Mouse (Mus musculus) liver, adult (tissue): ENCODE measurements around the gene Upk3b.
A peak's percentile ranks its signal among the peaks of the same experiment; 100 is the strongest.

Source experiments
- GATA4 ChIP-seq: IDR thresholded peaks from 2 replicates; pipeline ENCODE4 v1.6.1; 2014; ENCODE audit warnings: mild to moderate bottlenecking, low read length; ENCODE audit not compliant: insufficient replicate concordance

Gene Upk3b

DNA sequence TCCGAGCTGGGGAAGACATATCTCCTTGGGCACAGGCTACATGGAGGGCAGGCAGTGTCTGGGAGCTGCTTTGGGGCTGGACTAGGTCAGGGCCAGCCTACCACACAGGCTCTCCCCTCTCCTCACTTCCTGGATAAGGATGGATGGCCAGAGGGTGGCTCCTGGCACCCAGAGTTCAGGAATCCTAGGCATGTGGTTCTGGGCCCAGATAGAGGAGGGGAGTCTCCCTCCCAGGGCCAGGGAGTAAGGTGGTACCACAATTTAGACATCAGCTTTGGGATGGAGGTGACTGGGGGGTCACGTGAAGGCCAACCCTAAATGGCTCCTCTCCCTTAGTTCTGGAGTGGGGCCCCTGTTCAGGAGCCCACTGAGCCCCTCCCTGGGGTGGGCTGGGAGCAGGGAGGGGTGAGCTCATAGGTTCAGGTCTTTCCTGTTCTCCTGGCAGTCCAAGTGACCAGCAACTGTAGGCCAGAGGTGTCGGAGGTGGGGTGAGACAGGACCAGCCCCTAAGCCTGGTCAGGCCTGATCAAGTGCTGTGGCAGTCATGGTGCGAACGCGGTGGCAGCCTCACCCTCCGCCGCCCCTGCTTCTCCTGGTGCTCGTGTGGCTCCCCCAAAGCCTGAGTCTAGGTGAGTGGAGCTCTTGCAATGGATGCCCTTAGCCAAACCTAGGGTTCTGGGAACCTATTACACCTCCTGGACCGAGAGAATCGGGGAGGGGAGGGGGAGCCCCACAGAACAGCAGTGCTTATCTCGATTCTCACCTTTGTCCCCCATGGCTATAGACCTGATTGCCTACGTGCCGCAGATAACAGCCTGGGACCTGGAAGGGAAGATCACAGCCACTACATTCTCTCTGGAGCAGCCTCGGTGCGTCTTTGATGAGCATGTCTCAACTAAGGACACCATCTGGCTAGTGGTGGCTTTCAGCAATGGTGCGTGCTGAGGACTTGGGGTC is at the start of gene Upk3b:
Upk3b (plus strand) TSS at position 239 of the 957 bp plus-strand sequence.
- TF ChIP-seq GATA4: no peak

- no peak for TF ChIP-seq GATA4
Observed at GRCm38 (mm10) chr5:135990601-135991000, 47.7 kb upstream of the Upk3b start.

GRCm38 (mm10) chr5:135993381-135993965 is 44.8 kb upstream of the Upk3b start:
- no peak for TF ChIP-seq GATA4

GRCm38 (mm10) chr5:135994335-135994724 is 44.0 kb upstream of the Upk3b start:
- no peak for TF ChIP-seq GATA4

DNA sequence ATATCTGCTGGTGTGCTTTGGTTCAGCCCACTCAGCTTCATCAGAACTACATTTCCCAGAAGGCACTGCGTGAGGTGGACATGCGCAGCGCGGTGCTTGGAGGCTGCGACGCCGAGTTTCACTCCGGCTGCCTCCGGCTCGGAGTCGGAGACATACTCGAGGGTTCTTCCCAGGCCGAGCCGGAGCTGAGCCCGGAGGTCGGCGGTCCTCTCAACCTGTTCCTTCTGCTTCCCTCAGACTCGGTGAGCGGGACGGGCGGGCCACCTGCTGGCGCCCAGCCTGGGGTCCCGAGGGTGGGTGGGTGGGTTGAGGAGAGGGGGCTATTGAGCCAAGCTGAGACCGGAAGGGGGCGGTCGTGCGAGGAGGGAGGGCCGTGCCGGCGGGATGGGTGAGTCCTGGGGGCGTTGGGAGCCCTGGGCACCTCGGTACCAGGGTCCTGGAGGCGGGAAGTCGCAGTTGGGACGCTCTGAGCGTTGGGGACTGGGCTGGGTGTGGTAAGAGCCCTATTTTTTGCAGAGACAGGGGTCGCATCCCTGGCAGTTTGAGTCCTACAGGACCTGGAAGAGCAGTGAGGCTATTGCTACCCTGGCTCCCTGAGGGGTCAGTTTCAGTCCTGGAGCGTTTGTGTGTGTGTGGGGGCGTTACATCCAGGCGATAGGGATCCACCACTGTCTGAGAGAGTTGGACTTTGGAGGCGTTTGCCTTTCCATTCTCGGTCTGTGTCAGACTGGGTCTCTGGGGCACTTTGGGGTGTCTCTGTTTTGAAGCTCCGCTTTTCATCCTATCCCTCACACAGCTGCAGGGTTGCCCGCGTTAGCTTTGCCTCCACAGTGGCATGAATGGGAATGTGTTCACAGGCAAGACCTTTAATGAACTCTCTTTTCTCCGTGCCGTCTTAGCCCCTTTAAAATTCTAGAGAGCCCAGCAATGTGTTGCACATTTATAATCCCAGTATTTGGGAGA is 43.3 kb upstream of the Upk3b start, which contains the start of gene Dtx2:
Dtx2 (plus strand) TSS at position 76 of the 963 bp plus-strand sequence.
- TF ChIP-seq GATA4: no peak

GRCm38 (mm10) chr5:135996162-135996561 is 42.1 kb upstream of the Upk3b start:
- peak; percentile 63; the same call in 1 of the 2 replicates for TF ChIP-seq GATA4

DNA sequence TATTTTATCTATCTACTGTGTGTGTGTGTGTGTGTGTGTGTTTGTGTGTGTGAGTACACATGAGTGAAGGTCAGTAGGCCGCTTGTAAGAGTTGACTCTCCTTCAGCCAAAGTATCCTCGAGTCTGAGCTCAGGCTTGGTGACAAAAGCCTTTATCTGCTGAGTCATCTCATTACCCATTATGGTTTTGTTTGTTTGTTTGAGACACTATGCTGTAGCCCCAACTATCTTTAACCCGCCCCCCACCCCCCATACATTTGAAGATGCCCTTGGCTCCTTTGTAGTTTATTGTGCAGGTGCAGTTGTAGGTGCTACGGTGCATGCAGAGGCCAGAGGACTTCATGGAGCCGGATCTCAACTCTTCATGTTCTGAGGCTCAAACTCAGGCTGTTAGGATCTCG is 37.1 kb upstream of the Upk3b start:
- TF ChIP-seq GATA4: no peak

GRCm38 (mm10) chr5:136002325-136002724 is 36.0 kb upstream of the Upk3b start:
- TF ChIP-seq GATA4: no peak

DNA sequence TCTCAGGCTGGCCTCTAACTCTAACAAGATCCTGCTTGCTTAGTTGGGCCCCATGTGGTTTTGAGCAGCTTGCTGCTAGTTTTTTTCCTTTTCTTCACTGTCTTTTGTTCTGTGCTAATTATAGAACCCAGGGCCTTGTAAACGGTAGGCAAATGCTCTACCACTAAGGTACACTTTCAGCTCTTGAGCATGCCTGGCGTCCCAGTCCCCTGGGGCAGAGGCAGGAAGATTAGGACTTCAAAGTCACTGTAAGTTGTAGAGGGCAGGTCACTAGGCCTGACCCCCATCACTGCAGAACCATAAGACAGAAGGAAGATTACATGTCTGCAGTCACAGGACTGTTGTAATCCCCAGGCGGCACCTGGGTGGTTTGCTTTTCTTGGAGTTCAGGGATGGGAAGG is 35.5 kb upstream of the Upk3b start:
- no peak for TF ChIP-seq GATA4

DNA sequence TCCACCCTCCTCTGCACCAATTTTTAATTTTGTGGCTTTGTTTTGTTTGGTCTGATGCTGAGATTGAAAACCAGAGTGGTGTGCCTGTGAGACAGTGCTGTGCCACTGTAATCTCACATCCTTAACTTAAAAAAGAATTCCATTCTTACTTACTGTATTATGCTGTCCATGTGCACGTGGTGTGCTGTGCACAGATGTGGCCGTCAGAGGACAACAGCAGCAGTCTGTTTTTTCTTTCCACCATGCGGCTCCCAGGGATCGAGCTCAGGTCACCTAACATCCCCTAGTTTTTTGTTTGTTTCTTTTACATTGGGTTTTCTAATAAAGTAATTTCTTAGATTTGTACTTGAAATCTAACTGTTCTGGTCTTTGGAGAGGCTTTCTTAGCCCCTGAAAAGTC is 33.8 kb upstream of the Upk3b start:
- TF ChIP-seq GATA4: no peak

GRCm38 (mm10) chr5:136007745-136008144 is 30.6 kb upstream of the Upk3b start:
- no peak for TF ChIP-seq GATA4

- TF ChIP-seq GATA4: peak; percentile 12; the same call in 1 of the 2 replicates
Observed at GRCm38 (mm10) chr5:136014877-136015276, 23.4 kb upstream of the Upk3b start.

DNA sequence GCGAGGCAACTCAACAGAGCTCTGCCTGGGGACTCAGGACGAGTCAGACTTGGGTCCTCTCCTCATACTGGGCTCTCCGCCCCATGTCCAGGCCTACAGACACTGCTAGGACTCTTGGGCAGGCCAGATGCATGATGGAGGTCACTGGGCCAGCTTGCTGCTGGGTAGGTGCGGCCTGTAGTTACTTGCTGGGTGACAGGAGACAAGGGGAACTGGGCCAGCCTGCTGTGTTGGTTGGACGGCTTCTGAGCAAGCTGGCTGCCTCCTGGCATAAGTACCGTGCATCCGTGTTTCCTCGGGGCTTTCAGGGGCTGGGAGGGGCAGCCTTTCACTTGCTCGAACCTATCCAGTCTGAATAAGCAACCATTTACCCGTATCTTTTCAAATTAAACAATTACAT is 22.7 kb upstream of the Upk3b start:
- TF ChIP-seq GATA4: no peak

GRCm38 (mm10) chr5:136016014-136016876 is 22.1 kb upstream of the Upk3b start:
- TF ChIP-seq GATA4: no peak

- TF ChIP-seq GATA4: no peak
Observed at GRCm38 (mm10) chr5:136017262-136017661, 21.0 kb upstream of the Upk3b start.

- TF ChIP-seq GATA4: no peak
Observed at GRCm38 (mm10) chr5:136018726-136019125, 19.6 kb upstream of the Upk3b start.
